Mouse (Mus musculus): ENCODE data around the gene Mrpl27. TPM values are rescaled to one million over a fixed set of nuclear protein-coding genes. Genes with fewer than 3 reads are reported as not detected.
A peak's percentile ranks its signal among the peaks of the same experiment; 100 is the strongest.

Mrpl27 gene
- polyA plus RNA-seq (2016; fragmentation: Nextera tagmentation; extraction: Ambion mirVana) = 133 and 157 TPM in 2 replicates

- H3K36me3 ChIP-seq = peaks cover 63% of the 10 kb centered on the region
- H3K9me3 ChIP-seq = no peaks in the 10 kb centered on the region
- DNase-seq (ENCODE audit: low spot score) = peak; percentile 88
- H3K4me1 ChIP-seq (replicated peaks) = peaks cover 18% of the 10 kb centered on the region
- 2% methylated on average over 32 of the region's 32 CpGs for WGBS
- no peaks in the 10 kb centered on the region for H3K27me3 ChIP-seq (ENCODE audit: insufficient read depth, poor library complexity, severe bottlenecking)
- peak within 1 kb of the TSS; percentile 82 for H3K4me3 ChIP-seq
- peak within 1 kb of the TSS; percentile 97 for H3K27ac ChIP-seq
Observed at GRCm38 (mm10) chr11:94653663-94654436, at the start of gene Mrpl27, which contains the start of gene Eme1. Gene Mrpl27, plus strand, starts transcription at chr11:94653767. Gene Eme1, minus strand, starts transcription at chr11:94653964.

GRCm38 (mm10) chr11:94610744-94611740, 42.5 kb upstream of the Mrpl27 start:
- Histone ChIP-seq H3K27ac (no peak overlapping the region), H3K4me3 (no peak overlapping the region), H3K4me1 (replicated peaks) (no peaks in the 10 kb centered on the region), H3K27me3 (ENCODE audit: insufficient read depth, poor library complexity, severe bottlenecking) (no peaks in the 10 kb centered on the region), H3K9me3 (no peaks in the 10 kb centered on the region), H3K36me3 (no peaks in the 10 kb centered on the region)
- WGBS = 78% methylated on average over 4 of the region's 4 CpGs
- DNase-seq (ENCODE audit: low spot score) = no peak

GRCm38 (mm10) chr11:94614603-94615002, 39.0 kb upstream of the Mrpl27 start:
- Histone ChIP-seq H3K4me1 (replicated peaks) (no peaks in the 10 kb centered on the region), H3K27me3 (ENCODE audit: insufficient read depth, poor library complexity, severe bottlenecking) (no peaks in the 10 kb centered on the region), H3K4me3 (no peak overlapping the region), H3K36me3 (no peaks in the 10 kb centered on the region), H3K9me3 (no peaks in the 10 kb centered on the region), H3K27ac (no peak overlapping the region)
- 84% methylated on average over 4 of the region's 4 CpGs for WGBS
- no peak for DNase-seq (ENCODE audit: low spot score)

GRCm38 (mm10) chr11:94615494-94615893, 38.1 kb upstream of the Mrpl27 start:
- no peaks in the 10 kb centered on the region for H3K9me3 ChIP-seq
- no peak overlapping the region for H3K27ac ChIP-seq
- DNase-seq (ENCODE audit: low spot score) = no peak
- no peaks in the 10 kb centered on the region for H3K36me3 ChIP-seq
- H3K4me3 ChIP-seq = no peak overlapping the region
- H3K27me3 ChIP-seq (ENCODE audit: insufficient read depth, poor library complexity, severe bottlenecking) = no peaks in the 10 kb centered on the region
- 46% methylated on average over 4 of the region's 4 CpGs for WGBS
- H3K4me1 ChIP-seq (replicated peaks) = no peaks in the 10 kb centered on the region

GRCm38 (mm10) chr11:94617646-94618045, 35.9 kb upstream of the Mrpl27 start:
- 93% methylated on average over 2 of the region's 2 CpGs for WGBS
- no peaks in the 10 kb centered on the region for H3K9me3 ChIP-seq
- no peak overlapping the region for H3K27ac ChIP-seq
- no peak for DNase-seq (ENCODE audit: low spot score)
- no peaks in the 10 kb centered on the region for H3K36me3 ChIP-seq
- no peaks in the 10 kb centered on the region for H3K4me1 ChIP-seq (replicated peaks)
- H3K4me3 ChIP-seq = no peak overlapping the region
- no peaks in the 10 kb centered on the region for H3K27me3 ChIP-seq (ENCODE audit: insufficient read depth, poor library complexity, severe bottlenecking)

- Histone ChIP-seq H3K9me3 (no peaks in the 10 kb centered on the region), H3K4me1 (replicated peaks) (no peaks in the 10 kb centered on the region), H3K27ac (no peak overlapping the region), H3K4me3 (no peak overlapping the region), H3K27me3 (ENCODE audit: insufficient read depth, poor library complexity, severe bottlenecking) (no peaks in the 10 kb centered on the region), H3K36me3 (no peaks in the 10 kb centered on the region)
- no peak for DNase-seq (ENCODE audit: low spot score)
- 56% methylated on average over 6 of the region's 6 CpGs for WGBS
Observed at GRCm38 (mm10) chr11:94620766-94621457, 32.7 kb upstream of the Mrpl27 start.

GRCm38 (mm10) chr11:94621458-94621852, 32.1 kb upstream of the Mrpl27 start:
- H3K4me3 ChIP-seq = no peak overlapping the region
- H3K27ac ChIP-seq = no peak overlapping the region
- H3K4me1 ChIP-seq (replicated peaks) = no peaks in the 10 kb centered on the region
- no peaks in the 10 kb centered on the region for H3K36me3 ChIP-seq
- H3K9me3 ChIP-seq = no peaks in the 10 kb centered on the region
- DNase-seq (ENCODE audit: low spot score) = no peak
- no peaks in the 10 kb centered on the region for H3K27me3 ChIP-seq (ENCODE audit: insufficient read depth, poor library complexity, severe bottlenecking)

GRCm38 (mm10) chr11:94622162-94622561, 31.4 kb upstream of the Mrpl27 start:
- no peak overlapping the region for H3K27ac ChIP-seq
- 85% methylated on average over 2 of the region's 2 CpGs for WGBS

GRCm38 (mm10) chr11:94629199-94629883, 24.2 kb upstream of the Mrpl27 start, which contains the start of gene Lrrc59:
Gene Lrrc59, plus strand, starts transcription at chr11:94629767.
- DNase-seq (ENCODE audit: low spot score) = peak; percentile 96
- Histone ChIP-seq H3K4me3 (peak within 1 kb of the TSS; percentile 75), H3K36me3 (peaks cover 32% of the 10 kb centered on the region), H3K4me1 (replicated peaks) (peaks cover 15% of the 10 kb centered on the region), H3K9me3 (no peaks in the 10 kb centered on the region), H3K27ac (peak within 1 kb of the TSS; percentile 91), H3K27me3 (ENCODE audit: insufficient read depth, poor library complexity, severe bottlenecking) (no peaks in the 10 kb centered on the region)
- 7% methylated on average over 41 of the region's 41 CpGs for WGBS

More at GRCm38 (mm10) chr11:94622162-94622561, 31.4 kb upstream of the Mrpl27 start:
- Histone ChIP-seq H3K9me3 (no peaks in the 10 kb centered on the region), H3K27me3 (ENCODE audit: insufficient read depth, poor library complexity, severe bottlenecking) (no peaks in the 10 kb centered on the region), H3K4me3 (no peak overlapping the region), H3K4me1 (replicated peaks) (no peaks in the 10 kb centered on the region), H3K36me3 (no peaks in the 10 kb centered on the region)
- no peak for DNase-seq (ENCODE audit: low spot score)

- Histone ChIP-seq H3K27ac (peak overlapping the region; percentile 91), H3K4me1 (replicated peaks) (peaks cover 15% of the 10 kb centered on the region), H3K4me3 (peak overlapping the region; percentile 75), H3K9me3 (no peaks in the 10 kb centered on the region), H3K27me3 (ENCODE audit: insufficient read depth, poor library complexity, severe bottlenecking) (no peaks in the 10 kb centered on the region), H3K36me3 (peaks cover 37% of the 10 kb centered on the region)
- under 1% methylated on average over 27 of the region's 28 CpGs for WGBS
- no peak for DNase-seq (ENCODE audit: low spot score)
Observed at GRCm38 (mm10) chr11:94629884-94630198, 23.7 kb upstream of the Mrpl27 start.

GRCm38 (mm10) chr11:94630199-94631011, 23.2 kb upstream of the Mrpl27 start:
- H3K27ac ChIP-seq = peak overlapping the region; percentile 91
- DNase-seq (ENCODE audit: low spot score) = peak; percentile 28
- peaks cover 43% of the 10 kb centered on the region for H3K36me3 ChIP-seq

More at GRCm38 (mm10) chr11:94630199-94631011, 23.2 kb upstream of the Mrpl27 start:
- no peaks in the 10 kb centered on the region for H3K9me3 ChIP-seq
- no peaks in the 10 kb centered on the region for H3K27me3 ChIP-seq (ENCODE audit: insufficient read depth, poor library complexity, severe bottlenecking)
- peak overlapping the region; percentile 75 for H3K4me3 ChIP-seq
- WGBS = 16% methylated on average over 26 of the region's 26 CpGs
- H3K4me1 ChIP-seq (replicated peaks) = peaks cover 15% of the 10 kb centered on the region

All from hindbrain, embryonic 10.5 days (tissue).